Mouse (Mus musculus): ENCODE measurements around the gene Elovl6.

- no peak for TF ChIP-seq CTCF (IDR thresholded peaks at IDR 0.05; ENCODE audit: extremely low read depth, insufficient read depth, low read length)
- no peak for TF ChIP-seq POLR2A (IDR thresholded peaks at IDR 0.05; ENCODE audit: extremely low read depth, insufficient read depth, low read length)
Measured at GRCm38 (mm10) chr3:129507736-129508135, 24.4 kb upstream of the Elovl6 start.

Data from cortical plate, adult 2 months (tissue).